Mouse (Mus musculus) lung, adult 2 months (tissue): ENCODE results near the gene Usp38.

Source experiments
- CTCF ChIP-seq: fragments of 200-500 bp; IDR thresholded peaks from 2 replicates; pipeline ENCODE4 v1.5.1; 2011; ENCODE audit warnings: mild to moderate bottlenecking, low read length, control low read depth; ENCODE audit not compliant: insufficient read depth
- POLR2A ChIP-seq: fragments of 200-500 bp; IDR thresholded peaks from 2 replicates; pipeline ENCODE4 v1.6.1; 2011; ENCODE audit warnings: low read depth, mild to moderate bottlenecking, control low read depth, low read length, borderline replicate concordance; ENCODE audit errors: extremely low read depth

- 0 out of 2 replicates have a peak, but pooled peaks have one; percentile 6 for TF ChIP-seq CTCF
- no peak for TF ChIP-seq POLR2A
These were observed 22.8 kb downstream of the Usp38 start for GRCm38 (mm10) chr8:80991937-80992336.
